Mouse (Mus musculus) embryonic facial prominence, embryonic 15.5 days (tissue): ENCODE data around the gene Ndufs5. TPM values are rescaled to one million over a fixed set of nuclear protein-coding genes. Genes with fewer than 3 reads are reported as not detected.

Experiments
- ATAC-seq: fragments of 200-750 bp; cut with Nextera tagmentation; 2 replicates; pipeline ENCODE4 v1.8.0; 2017; ENCODE audit warnings: low read depth, moderate TSS enrichment; ENCODE audit not compliant: insufficient number of reproducible peaks, low FRiP score, low TSS enrichment
- H3K27ac ChIP-seq: fragments of 300-500 bp; sonication (generic); replicated peaks from 2 replicates; pipeline ENCODE4 v1.5.1; 2015; ENCODE audit warnings: mild to moderate bottlenecking, inconsistent platforms
- H3K27me3 ChIP-seq: fragments of 300-500 bp; sonication (generic); 2 replicates; pipeline ENCODE4 v1.6.1; 2015; ENCODE audit warnings: inconsistent platforms
- H3K36me3 ChIP-seq: fragments of 300-500 bp; sonication (generic); 2 replicates; pipeline ENCODE4 v1.6.1; 2015; ENCODE audit warnings: mild to moderate bottlenecking, inconsistent platforms
- H3K4me1 ChIP-seq: fragments of 300-500 bp; sonication (generic); 2 replicates; pipeline ENCODE4 v1.6.1; 2015; ENCODE audit warnings: inconsistent platforms
- H3K4me2 ChIP-seq: fragments of 300-500 bp; sonication (generic); replicated peaks from 2 replicates; pipeline ENCODE4 v1.6.1; 2015; ENCODE audit warnings: mild to moderate bottlenecking, inconsistent platforms
- H3K4me3 ChIP-seq: fragments of 300-500 bp; sonication (generic); replicated peaks from 2 replicates; pipeline ENCODE4 v1.5.1; 2015; ENCODE audit warnings: mild to moderate bottlenecking, inconsistent platforms
- H3K9ac ChIP-seq: fragments of 300-500 bp; sonication (generic); 2 replicates; pipeline ENCODE4 v1.6.1; 2015; ENCODE audit warnings: inconsistent platforms
- H3K9me3 ChIP-seq: fragments of 300-500 bp; sonication (generic); replicated peaks from 2 replicates; pipeline ENCODE4 v1.6.1; 2016; ENCODE audit warnings: inconsistent platforms
- WGBS: fragments of 180-500 bp; shearing (Covaris S2); methylation state at CpG from one replicate; pipeline ENCODE4 v1.1.7; 2015; 5-methylcytosine and 5-hydroxymethylcytosine counted together
- polyA plus RNA-seq: library from polyadenylated mRNA; unstranded; fragments of >200 nt; fragmentation: Nextera tagmentation; extraction: Ambion mirVana; gene quantifications from 2 replicates; pipeline ENCODE4 v1.2.1, GENCODE M21; 2015

The Ndufs5 gene
- 313 and 333 TPM in 2 replicates for polyA plus RNA-seq

DNA sequence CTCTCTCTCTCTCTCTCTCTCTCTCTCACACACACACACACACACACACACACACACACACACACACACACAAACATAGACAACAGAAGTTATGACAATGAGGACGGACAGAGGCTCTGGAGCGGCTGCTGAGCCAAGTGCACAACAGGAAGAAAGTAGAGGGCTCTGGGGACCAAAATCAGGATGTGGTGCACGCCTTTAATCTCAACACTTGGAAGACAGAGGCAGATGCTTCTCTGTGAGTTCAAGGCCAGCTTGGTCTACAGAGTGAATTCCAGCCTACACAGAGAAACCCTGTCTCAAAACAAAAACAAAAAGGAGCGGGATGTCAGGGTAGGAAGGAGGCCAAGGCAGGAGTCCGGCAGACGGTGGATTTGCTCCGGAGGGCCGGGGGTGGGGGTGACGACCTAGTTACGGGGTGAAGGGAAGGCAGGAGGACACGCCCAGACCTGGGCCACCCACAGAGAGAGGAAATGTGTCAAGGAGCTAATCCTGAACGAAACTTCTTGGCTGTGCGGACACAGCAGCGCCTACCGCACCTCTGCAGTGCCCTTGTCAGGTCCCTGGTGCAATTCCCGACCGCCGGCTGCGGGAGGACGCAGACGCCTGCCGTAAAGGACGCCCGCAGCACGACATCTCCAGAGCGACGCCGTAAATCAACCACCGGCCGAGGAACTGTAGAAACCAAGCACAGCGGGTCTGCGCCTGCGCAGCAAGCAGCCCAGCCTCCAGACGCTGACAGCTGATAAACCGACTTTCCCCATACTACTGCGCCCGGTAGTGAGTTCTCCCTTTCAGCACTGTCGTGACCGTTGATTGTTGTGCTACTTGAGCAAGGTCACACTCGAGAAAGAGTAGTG, at the start of gene Ndufs5:
Gene Ndufs5, minus strand, starts transcription at position 629 of the 860 bp plus-strand sequence.
- H3K4me3 ChIP-seq, result peak within 1 kb of the TSS; percentile 81
- under 1% methylated on average over 40 of the region's 40 CpGs for WGBS
- H3K27me3 ChIP-seq, result no peaks in the 10 kb centered on the region
- peaks cover 3% of the 10 kb centered on the region for H3K4me1 ChIP-seq
- peak; percentile 86 for ATAC-seq
- H3K9ac ChIP-seq, result peak within 1 kb of the TSS; percentile 84
- H3K9me3 ChIP-seq, result no peaks in the 10 kb centered on the region
- peaks cover 28% of the 10 kb centered on the region for H3K36me3 ChIP-seq
- peak within 1 kb of the TSS; percentile 55; the same call in 1 of the 2 replicates for H3K27ac ChIP-seq
- H3K4me2 ChIP-seq, result peak within 1 kb of the TSS; percentile 66

DNA sequence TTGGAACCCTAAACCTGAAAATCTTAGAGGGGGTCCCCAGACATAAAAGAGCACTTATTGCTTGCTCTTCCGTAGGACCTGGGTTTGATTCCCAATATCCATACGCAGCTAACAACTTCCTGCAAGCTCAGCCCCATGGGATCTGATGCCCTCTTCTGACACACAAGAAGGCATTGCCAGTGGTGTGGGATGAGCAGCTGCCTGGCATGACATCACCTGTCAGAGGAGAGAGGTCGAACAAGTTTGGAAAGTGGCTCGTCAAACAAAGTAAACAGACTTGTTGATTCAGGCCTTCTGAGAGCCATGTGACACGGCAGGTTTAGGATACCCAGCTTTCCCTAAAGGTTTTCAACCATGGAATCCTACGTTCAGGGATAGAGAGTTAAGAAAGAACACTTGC, 47.1 kb upstream of the Ndufs5 start:
- Histone ChIP-seq H3K9me3 (no peaks in the 10 kb centered on the region), H3K36me3 (no peaks in the 10 kb centered on the region), H3K4me2 (no peak overlapping the region), H3K4me3 (no peak overlapping the region), H3K27me3 (no peaks in the 10 kb centered on the region), H3K9ac (no peak overlapping the region), H3K4me1 (no peaks in the 10 kb centered on the region), H3K27ac (0 out of 2 replicates have a peak overlapping the region, but pooled peaks have one; percentile 2)
- 58% methylated on average over 6 of the region's 6 CpGs for WGBS
- ATAC-seq, result no peak

- 50% methylated on average over 4 of the region's 4 CpGs for WGBS
- no peaks in the 10 kb centered on the region for H3K4me1 ChIP-seq
- H3K4me3 ChIP-seq, result no peak overlapping the region
- no peaks in the 10 kb centered on the region for H3K36me3 ChIP-seq
- H3K4me2 ChIP-seq, result no peak overlapping the region
- H3K27ac ChIP-seq, result no peak overlapping the region
- no peak for ATAC-seq
- H3K9me3 ChIP-seq, result no peaks in the 10 kb centered on the region
- no peak overlapping the region for H3K9ac ChIP-seq
- H3K27me3 ChIP-seq, result no peaks in the 10 kb centered on the region
These were observed 40.3 kb upstream of the Ndufs5 start for GRCm38 (mm10) chr4:123758306-123758705.

GRCm38 (mm10) chr4:123750707-123751312, 32.8 kb upstream of the Ndufs5 start:
- H3K4me3 ChIP-seq, result peak overlapping the region; percentile 97
- peak overlapping the region; percentile 33; the same call in 1 of the 2 replicates for H3K9ac ChIP-seq
- H3K9me3 ChIP-seq, result no peaks in the 10 kb centered on the region
- H3K27me3 ChIP-seq, result no peaks in the 10 kb centered on the region
- no peaks in the 10 kb centered on the region for H3K36me3 ChIP-seq
- WGBS, result under 1% methylated on average over 8 of the region's 8 CpGs
- peak overlapping the region; percentile 69 for H3K4me2 ChIP-seq
- ATAC-seq, result no peak
- peaks cover 13% of the 10 kb centered on the region for H3K4me1 ChIP-seq
- no peak overlapping the region; the same call in 1 of the 2 replicates for H3K27ac ChIP-seq

DNA sequence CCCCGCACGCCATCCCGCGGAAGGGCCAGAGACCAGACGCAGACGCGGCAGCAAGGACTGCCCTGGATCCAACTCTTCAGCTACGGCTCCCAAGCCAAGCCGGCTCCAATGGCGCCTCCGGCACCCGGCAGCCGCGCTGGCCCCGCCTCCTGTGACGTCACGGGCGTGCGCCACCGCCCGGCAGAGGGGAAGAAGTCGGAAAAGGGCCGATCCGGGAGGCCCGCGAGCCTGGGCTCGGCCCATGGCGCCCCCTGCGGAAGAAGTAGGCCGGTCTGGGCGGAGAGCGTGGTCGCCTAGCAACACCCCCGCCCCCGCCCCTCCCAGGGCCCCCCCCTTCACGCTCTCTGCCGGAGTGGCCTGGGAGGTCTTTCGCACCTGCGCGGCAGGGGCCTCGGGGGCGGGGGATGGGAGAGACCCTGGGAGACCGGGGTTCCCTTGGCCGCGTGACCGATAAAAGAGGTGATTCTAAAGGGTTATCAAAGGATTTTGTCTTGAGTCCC, 32.2 kb upstream of the Ndufs5 start, which contains the start of gene Akirin1:
Gene Akirin1, minus strand, starts transcription at position 194 of the 500 bp plus-strand sequence.
- Histone ChIP-seq H3K4me1 (peaks cover 16% of the 10 kb centered on the region), H3K4me3 (peak within 1 kb of the TSS; percentile 97), H3K27ac (peak within 1 kb of the TSS; percentile 89), H3K27me3 (no peaks in the 10 kb centered on the region), H3K9ac (peak within 1 kb of the TSS; percentile 84), H3K9me3 (no peaks in the 10 kb centered on the region), H3K36me3 (no peaks in the 10 kb centered on the region), H3K4me2 (peak within 1 kb of the TSS; percentile 69)
- peak; percentile 97 for ATAC-seq
- WGBS, result under 1% methylated on average over 40 of the region's 46 CpGs

DNA sequence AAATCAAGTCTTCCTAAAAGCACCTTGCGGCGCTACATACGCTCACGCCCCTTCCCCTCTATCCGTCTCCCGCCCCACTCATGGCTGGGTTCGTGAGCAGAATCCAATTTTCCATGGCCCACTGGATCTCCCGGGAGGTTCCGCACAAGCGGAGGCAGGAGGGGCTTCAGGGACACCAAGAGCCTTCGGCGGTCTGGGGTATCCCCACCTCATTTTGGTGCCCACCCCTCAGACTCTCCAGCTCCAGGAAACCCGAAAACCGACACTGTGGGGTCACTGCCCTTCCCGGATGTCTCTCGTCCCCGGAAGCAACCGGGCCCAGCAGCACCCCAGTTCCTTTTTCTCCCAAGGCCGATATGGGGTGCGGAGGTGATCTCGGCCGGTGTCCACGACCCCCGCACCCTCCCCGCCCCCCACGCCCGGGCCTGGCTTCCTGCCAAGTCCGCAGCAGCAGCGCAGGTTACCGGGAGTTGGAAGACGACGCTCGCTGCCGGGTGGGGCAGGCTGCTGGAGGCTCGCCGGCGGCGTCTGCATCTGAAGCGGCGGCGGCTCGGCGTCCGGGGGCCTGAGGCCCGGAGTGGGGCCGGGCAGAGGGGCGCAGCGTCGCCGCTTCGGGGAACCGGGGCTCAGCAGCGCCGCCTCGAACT, 31.6 kb upstream of the Ndufs5 start:
- no peaks in the 10 kb centered on the region for H3K9me3 ChIP-seq
- ATAC-seq, result peak; percentile 75
- no peaks in the 10 kb centered on the region for H3K36me3 ChIP-seq
- WGBS, result under 1% methylated on average over 54 of the region's 55 CpGs
- no peaks in the 10 kb centered on the region for H3K27me3 ChIP-seq
- H3K4me2 ChIP-seq, result peak overlapping the region; percentile 69
- H3K4me3 ChIP-seq, result peak overlapping the region; percentile 97
- H3K9ac ChIP-seq, result peak overlapping the region; percentile 84
- H3K27ac ChIP-seq, result peak overlapping the region; percentile 89
- peaks cover 17% of the 10 kb centered on the region for H3K4me1 ChIP-seq

DNA sequence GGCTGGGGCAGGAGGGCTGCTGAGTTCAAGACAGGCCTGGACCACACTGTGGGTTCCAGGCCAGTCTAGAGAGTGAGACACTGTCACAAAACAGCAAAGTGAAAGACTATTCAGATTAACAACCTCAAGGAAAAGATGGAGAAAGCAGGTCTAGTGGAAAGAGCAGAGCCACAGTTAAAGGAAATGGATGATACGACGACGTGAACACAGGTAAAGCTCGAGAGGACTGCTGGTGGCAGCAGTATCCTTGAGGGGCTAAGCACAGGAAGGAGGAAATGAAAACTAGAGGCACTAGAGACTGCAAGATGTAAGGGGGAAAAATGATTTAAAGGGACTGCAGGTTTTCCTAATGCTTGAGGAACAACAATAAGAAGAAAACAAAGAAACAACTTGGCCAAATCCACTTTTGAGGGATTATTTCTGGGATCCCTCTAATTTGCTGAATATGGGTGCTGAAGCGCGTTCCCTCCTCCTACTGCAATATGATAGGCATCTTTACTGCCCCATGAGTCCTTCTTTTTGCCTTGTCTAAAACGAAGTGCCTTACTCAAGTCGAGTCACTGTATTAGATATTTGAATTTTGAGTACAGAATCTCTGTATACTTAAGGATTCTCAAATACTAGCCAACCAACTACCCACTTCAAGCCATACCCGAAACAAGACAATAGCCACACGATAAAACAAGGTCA, 30.9 kb upstream of the Ndufs5 start:
- Histone ChIP-seq H3K9ac (peak overlapping the region; percentile 84; the same call in 1 of the 2 replicates), H3K9me3 (no peaks in the 10 kb centered on the region), H3K4me2 (peak overlapping the region; percentile 69), H3K27ac (peak overlapping the region; percentile 89; the same call in 1 of the 2 replicates), H3K36me3 (no peaks in the 10 kb centered on the region), H3K4me1 (peaks cover 17% of the 10 kb centered on the region), H3K27me3 (no peaks in the 10 kb centered on the region), H3K4me3 (peak overlapping the region; percentile 97)
- no peak for ATAC-seq
- WGBS, result 12% methylated on average over 10 of the region's 10 CpGs

- Histone ChIP-seq H3K9ac (no peak overlapping the region), H3K4me2 (no peak overlapping the region), H3K4me3 (no peak overlapping the region), H3K27ac (no peak overlapping the region), H3K4me1 (peaks cover 14% of the 10 kb centered on the region), H3K36me3 (peaks cover 15% of the 10 kb centered on the region; the same call in 1 of the 2 replicates), H3K9me3 (no peaks in the 10 kb centered on the region), H3K27me3 (no peaks in the 10 kb centered on the region)
- ATAC-seq, result no peak
- WGBS, result 92% methylated on average over 4 of the region's 4 CpGs
These were observed 27.3 kb upstream of the Ndufs5 start for GRCm38 (mm10) chr4:123745221-123745775.

DNA sequence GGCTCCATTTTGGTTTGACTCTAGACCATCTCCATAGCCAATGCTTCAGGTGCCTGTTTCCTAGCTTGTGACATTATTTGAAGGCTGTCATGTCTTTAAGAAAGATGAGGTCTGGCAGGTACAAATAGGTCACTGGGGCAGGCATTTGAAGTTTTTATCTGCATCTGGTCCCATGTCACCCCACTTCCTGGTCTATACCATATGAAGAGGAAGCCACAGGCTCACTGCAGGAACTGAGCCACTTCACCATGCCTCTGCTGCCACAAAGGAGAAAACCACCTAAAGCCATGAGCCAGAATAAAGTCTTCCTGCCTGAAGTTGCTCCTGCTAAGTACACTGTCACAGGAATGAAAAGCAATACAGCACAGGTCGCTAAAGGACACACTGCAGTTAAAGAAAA, 24.9 kb upstream of the Ndufs5 start:
- Histone ChIP-seq H3K27ac (no peak overlapping the region), H3K27me3 (no peaks in the 10 kb centered on the region)
- WGBS, result 79% methylated on average over 1 of the region's 1 CpGs

GRCm38 (mm10) chr4:123738708-123739107, 20.7 kb upstream of the Ndufs5 start:
- H3K4me2 ChIP-seq, result no peak overlapping the region
- 87% methylated on average over 4 of the region's 4 CpGs for WGBS
- no peak overlapping the region for H3K9ac ChIP-seq
- H3K9me3 ChIP-seq, result no peaks in the 10 kb centered on the region
- no peak for ATAC-seq
- H3K4me3 ChIP-seq, result no peak overlapping the region
- H3K27me3 ChIP-seq, result no peaks in the 10 kb centered on the region
- H3K36me3 ChIP-seq, result peaks cover 50% of the 10 kb centered on the region
- no peaks in the 10 kb centered on the region for H3K4me1 ChIP-seq
- H3K27ac ChIP-seq, result no peak overlapping the region

More for the DNA sequence above, 24.9 kb upstream of the Ndufs5 start:
- Histone ChIP-seq H3K9me3 (no peaks in the 10 kb centered on the region), H3K4me2 (no peak overlapping the region), H3K4me1 (peaks cover 4% of the 10 kb centered on the region; the same call in 1 of the 2 replicates), H3K36me3 (peaks cover 36% of the 10 kb centered on the region), H3K9ac (no peak overlapping the region), H3K4me3 (no peak overlapping the region)
- no peak for ATAC-seq
